Mouse (Mus musculus): ENCODE measurements around the gene Ces2g. TPM values are rescaled to one million over a fixed set of nuclear protein-coding genes. Genes with fewer than 3 reads are reported as not detected.

Gene Ces2g
- polyA plus RNA-seq (2014; fragmentation: Nextera tagmentation; extraction: Ambion mirVana) = 1.1 and 1.6 TPM in 2 replicates

DNA sequence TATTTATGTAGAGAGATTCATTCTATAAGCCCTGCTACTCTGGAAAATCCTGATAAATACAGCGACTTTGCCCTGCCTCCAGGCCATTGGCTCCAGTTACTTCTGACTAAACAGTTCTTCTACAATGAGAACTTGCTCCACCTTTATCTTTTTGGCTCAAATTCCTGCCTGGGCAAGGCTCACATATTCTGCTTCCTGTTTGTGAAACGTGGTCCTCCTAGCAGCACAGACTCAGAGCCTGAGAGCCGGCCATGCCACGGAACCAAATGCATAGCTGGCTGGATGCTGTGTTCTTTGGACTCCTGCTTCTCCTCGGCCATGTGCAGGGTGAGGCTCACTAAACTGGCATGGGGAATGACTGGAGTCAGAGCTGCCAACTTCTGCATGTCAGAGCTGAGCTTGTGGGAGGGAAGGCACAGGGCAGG, at the start of gene Ces2g:
Gene Ces2g (plus strand): TSS at position 182 of the 425 bp plus-strand sequence.
- no peak for ATAC-seq (ENCODE audit: insufficient number of reproducible peaks, insufficient read depth, low FRiP score, low read depth)
- Histone ChIP-seq H3K36me3 (ENCODE audit: control insufficient read depth, insufficient read depth, low read length) (no peaks in the 10 kb centered on the region), H3K27me3 (ENCODE audit: control insufficient read depth, insufficient read depth, low read length) (no peaks in the 10 kb centered on the region), H3K4me1 (ENCODE audit: control insufficient read depth, insufficient read depth, low read length) (no peaks in the 10 kb centered on the region), H3K27ac (ENCODE audit: low read length) (no peak within 1 kb of the TSS), H3K4me3 (ENCODE audit: low read depth, low read length) (no peak within 1 kb of the TSS), H3K4me2 (replicated peaks; ENCODE audit: low read depth, low read length) (no peak within 1 kb of the TSS), H3K9me3 (ENCODE audit: control insufficient read depth, low read depth, low read length) (no peaks in the 10 kb centered on the region), H3K9ac (replicated peaks; ENCODE audit: low read depth, low read length) (no peak within 1 kb of the TSS)
- 56% methylated on average over 5 of the region's 5 CpGs for WGBS

- 65% methylated on average over 5 of the region's 5 CpGs for WGBS
- Histone ChIP-seq H3K4me2 (replicated peaks; ENCODE audit: low read depth, low read length) (no peak within 1 kb of the TSS), H3K4me1 (ENCODE audit: control insufficient read depth, insufficient read depth, low read length) (no peaks in the 10 kb centered on the region), H3K36me3 (ENCODE audit: control insufficient read depth, insufficient read depth, low read length) (no peaks in the 10 kb centered on the region), H3K4me3 (ENCODE audit: low read depth, low read length) (no peak within 1 kb of the TSS), H3K9me3 (ENCODE audit: control insufficient read depth, low read depth, low read length) (no peaks in the 10 kb centered on the region), H3K9ac (replicated peaks; ENCODE audit: low read depth, low read length) (no peak within 1 kb of the TSS), H3K27ac (ENCODE audit: low read length) (no peak within 1 kb of the TSS), H3K27me3 (ENCODE audit: control insufficient read depth, insufficient read depth, low read length) (no peaks in the 10 kb centered on the region)
- no peak for ATAC-seq (ENCODE audit: insufficient number of reproducible peaks, insufficient read depth, low FRiP score, low read depth)
Measured at GRCm38 (mm10) chr8:104925972-104926596, 35.4 kb upstream of the Ces2g start, which contains the start of gene Ces2e. Gene Ces2e (plus strand): TSS chr8:104926260.

DNA sequence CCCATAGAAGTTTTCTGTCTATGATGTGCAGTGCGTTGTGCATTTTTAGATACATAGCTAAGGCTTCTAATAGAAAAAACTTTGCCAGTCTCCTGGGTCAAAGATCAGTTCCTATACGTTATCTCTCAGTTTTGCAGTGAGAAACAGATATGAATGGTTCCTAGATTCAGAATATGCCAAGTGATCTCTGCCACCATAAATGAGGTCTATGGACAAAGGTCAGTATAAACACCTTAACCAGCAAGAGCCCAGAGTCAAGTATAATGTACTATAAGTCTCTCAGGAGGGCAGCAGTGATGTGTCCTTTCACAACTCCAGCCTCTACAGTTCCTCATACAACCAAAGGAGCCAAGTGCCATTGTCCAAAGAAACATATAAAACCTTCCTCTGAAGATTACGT, 34.2 kb upstream of the Ces2g start:
- Histone ChIP-seq H3K27me3 (ENCODE audit: control insufficient read depth, insufficient read depth, low read length) (no peaks in the 10 kb centered on the region), H3K27ac (ENCODE audit: low read length) (no peak overlapping the region), H3K4me2 (replicated peaks; ENCODE audit: low read depth, low read length) (no peak overlapping the region), H3K4me3 (ENCODE audit: low read depth, low read length) (no peak overlapping the region), H3K9me3 (ENCODE audit: control insufficient read depth, low read depth, low read length) (no peaks in the 10 kb centered on the region), H3K36me3 (ENCODE audit: control insufficient read depth, insufficient read depth, low read length) (no peaks in the 10 kb centered on the region), H3K4me1 (ENCODE audit: control insufficient read depth, insufficient read depth, low read length) (no peaks in the 10 kb centered on the region), H3K9ac (replicated peaks; ENCODE audit: low read depth, low read length) (no peak overlapping the region)
- ATAC-seq (ENCODE audit: insufficient number of reproducible peaks, insufficient read depth, low FRiP score, low read depth) = no peak
- 84% methylated on average over 3 of the region's 3 CpGs for WGBS

GRCm38 (mm10) chr8:104944665-104945064, 16.9 kb upstream of the Ces2g start:
- no peaks in the 10 kb centered on the region for H3K27me3 ChIP-seq (ENCODE audit: control insufficient read depth, insufficient read depth, low read length)
- H3K36me3 ChIP-seq (ENCODE audit: control insufficient read depth, insufficient read depth, low read length) = no peaks in the 10 kb centered on the region
- no peaks in the 10 kb centered on the region for H3K4me1 ChIP-seq (ENCODE audit: control insufficient read depth, insufficient read depth, low read length)
- H3K9ac ChIP-seq (replicated peaks; ENCODE audit: low read depth, low read length) = no peak overlapping the region
- ATAC-seq (ENCODE audit: insufficient number of reproducible peaks, insufficient read depth, low FRiP score, low read depth) = no peak
- H3K27ac ChIP-seq (ENCODE audit: low read length) = no peak overlapping the region
- no peaks in the 10 kb centered on the region for H3K9me3 ChIP-seq (ENCODE audit: control insufficient read depth, low read depth, low read length)
- no peak overlapping the region for H3K4me3 ChIP-seq (ENCODE audit: low read depth, low read length)
- 77% methylated on average over 2 of the region's 2 CpGs for WGBS
- no peak overlapping the region for H3K4me2 ChIP-seq (replicated peaks; ENCODE audit: low read depth, low read length)

DNA sequence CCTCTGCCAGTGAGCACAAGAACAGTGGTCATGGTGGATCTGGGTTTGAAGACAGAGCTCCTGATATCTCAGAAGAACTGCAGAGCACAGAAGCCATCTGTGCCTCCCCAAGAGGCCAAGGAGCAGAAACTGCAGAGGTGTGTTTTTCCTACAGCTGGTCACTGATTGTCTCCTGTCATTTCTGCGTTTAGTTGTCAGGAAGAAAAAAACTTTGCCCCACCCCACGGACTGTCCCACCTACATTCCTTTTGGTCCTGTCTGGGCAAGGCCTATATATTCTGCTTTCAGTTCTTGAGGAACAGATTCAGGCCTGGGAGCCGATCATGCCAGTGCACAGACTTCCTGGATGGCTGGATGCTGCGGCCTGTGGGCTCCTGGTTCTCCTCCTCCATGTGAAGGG, 14.5 kb upstream of the Ces2g start, which contains the start of gene Ces2f:
Gene Ces2f (plus strand): TSS at position 301 of the 400 bp plus-strand sequence.
- Histone ChIP-seq H3K4me3 (ENCODE audit: low read depth, low read length) (no peak within 1 kb of the TSS), H3K9me3 (ENCODE audit: control insufficient read depth, low read depth, low read length) (no peaks in the 10 kb centered on the region), H3K4me1 (ENCODE audit: control insufficient read depth, insufficient read depth, low read length) (no peaks in the 10 kb centered on the region), H3K27me3 (ENCODE audit: control insufficient read depth, insufficient read depth, low read length) (no peaks in the 10 kb centered on the region), H3K36me3 (ENCODE audit: control insufficient read depth, insufficient read depth, low read length) (no peaks in the 10 kb centered on the region), H3K9ac (replicated peaks; ENCODE audit: low read depth, low read length) (no peak within 1 kb of the TSS), H3K27ac (ENCODE audit: low read length) (no peak within 1 kb of the TSS), H3K4me2 (replicated peaks; ENCODE audit: low read depth, low read length) (no peak within 1 kb of the TSS)
- no peak for ATAC-seq (ENCODE audit: insufficient number of reproducible peaks, insufficient read depth, low FRiP score, low read depth)
- 81% methylated on average over 4 of the region's 4 CpGs for WGBS

GRCm38 (mm10) chr8:104949031-104949430, 12.5 kb upstream of the Ces2g start:
- H3K4me3 ChIP-seq (ENCODE audit: low read depth, low read length) = no peak overlapping the region
- 73% methylated on average over 5 of the region's 5 CpGs for WGBS
- no peak overlapping the region for H3K27ac ChIP-seq (ENCODE audit: low read length)
- no peak overlapping the region for H3K4me2 ChIP-seq (replicated peaks; ENCODE audit: low read depth, low read length)
- no peaks in the 10 kb centered on the region for H3K27me3 ChIP-seq (ENCODE audit: control insufficient read depth, insufficient read depth, low read length)
- H3K4me1 ChIP-seq (ENCODE audit: control insufficient read depth, insufficient read depth, low read length) = no peaks in the 10 kb centered on the region
- no peaks in the 10 kb centered on the region for H3K36me3 ChIP-seq (ENCODE audit: control insufficient read depth, insufficient read depth, low read length)
- H3K9ac ChIP-seq (replicated peaks; ENCODE audit: low read depth, low read length) = no peak overlapping the region
- ATAC-seq (ENCODE audit: insufficient number of reproducible peaks, insufficient read depth, low FRiP score, low read depth) = no peak
- H3K9me3 ChIP-seq (ENCODE audit: control insufficient read depth, low read depth, low read length) = no peaks in the 10 kb centered on the region

DNA sequence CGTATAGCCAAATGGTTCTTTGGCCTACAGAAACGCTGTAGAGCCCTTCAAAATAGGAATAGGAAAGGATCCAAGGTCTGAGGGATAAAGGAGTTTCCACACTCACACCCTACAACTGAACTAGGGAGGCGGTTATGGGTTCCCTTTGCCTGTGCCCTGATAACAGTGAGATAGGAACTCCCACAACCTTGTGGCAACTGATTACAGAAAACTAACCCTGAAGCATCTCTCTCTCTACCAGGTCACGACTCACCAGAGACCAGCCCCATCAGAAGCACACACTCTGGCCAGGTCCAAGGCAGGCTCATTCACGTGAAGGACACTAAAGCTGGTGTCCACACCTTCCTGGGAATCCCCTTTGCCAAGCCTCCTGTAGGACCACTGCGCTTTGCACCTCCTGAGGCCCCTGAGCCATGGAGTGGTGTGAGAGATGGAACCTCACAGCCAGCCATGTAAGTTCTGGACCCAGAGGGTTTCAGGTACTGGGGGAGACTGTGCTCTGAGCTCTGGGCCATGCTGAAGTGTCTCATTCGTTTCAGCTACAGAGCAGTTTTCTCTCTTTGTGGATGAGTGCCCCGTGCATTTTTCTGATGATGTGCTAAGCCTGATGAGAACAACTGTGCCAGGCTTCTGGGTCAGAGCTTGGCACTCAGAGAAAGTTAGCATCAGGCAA, 847 bp downstream of the Ces2g start:
- Histone ChIP-seq H3K4me3 (ENCODE audit: low read depth, low read length) (no peak overlapping the region), H3K36me3 (ENCODE audit: control insufficient read depth, insufficient read depth, low read length) (no peaks in the 10 kb centered on the region), H3K4me1 (ENCODE audit: control insufficient read depth, insufficient read depth, low read length) (no peaks in the 10 kb centered on the region), H3K4me2 (replicated peaks; ENCODE audit: low read depth, low read length) (no peak overlapping the region), H3K9me3 (ENCODE audit: control insufficient read depth, low read depth, low read length) (no peaks in the 10 kb centered on the region), H3K27ac (ENCODE audit: low read length) (no peak overlapping the region), H3K27me3 (ENCODE audit: control insufficient read depth, insufficient read depth, low read length) (no peaks in the 10 kb centered on the region), H3K9ac (replicated peaks; ENCODE audit: low read depth, low read length) (no peak overlapping the region)
- WGBS = 76% methylated on average over 8 of the region's 8 CpGs
- ATAC-seq (ENCODE audit: insufficient number of reproducible peaks, insufficient read depth, low FRiP score, low read depth) = peak; percentile 76; the same call in 1 of the 2 replicates

DNA sequence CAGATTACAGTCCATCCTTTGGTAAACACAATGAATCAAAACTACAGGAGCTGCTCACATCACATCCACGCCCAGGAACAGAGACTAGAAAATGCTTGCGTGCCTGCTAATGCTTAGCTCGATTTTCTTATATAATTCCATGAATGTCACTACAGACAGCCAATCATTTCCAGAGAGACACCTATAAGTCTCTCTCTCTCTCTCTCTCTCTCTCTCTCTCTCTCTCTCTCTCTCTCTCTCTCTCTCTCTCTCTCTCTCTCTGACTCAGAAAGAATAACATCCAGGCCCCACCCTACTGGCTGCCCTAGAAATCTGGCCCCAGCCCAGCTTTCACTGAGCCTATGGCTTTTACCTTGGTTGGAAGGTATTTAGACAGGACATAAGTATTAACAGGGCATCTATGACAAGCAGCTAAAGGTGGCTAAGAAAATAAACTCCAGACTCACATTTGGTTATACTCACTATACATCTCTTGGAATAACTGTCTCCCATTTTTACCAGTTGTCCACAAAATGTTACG, 1.9 kb downstream of the Ces2g start:
- Histone ChIP-seq H3K27ac (ENCODE audit: low read length) (no peak overlapping the region), H3K4me1 (ENCODE audit: control insufficient read depth, insufficient read depth, low read length) (no peaks in the 10 kb centered on the region), H3K4me3 (ENCODE audit: low read depth, low read length) (no peak overlapping the region), H3K4me2 (replicated peaks; ENCODE audit: low read depth, low read length) (no peak overlapping the region), H3K27me3 (ENCODE audit: control insufficient read depth, insufficient read depth, low read length) (no peaks in the 10 kb centered on the region), H3K9me3 (ENCODE audit: control insufficient read depth, low read depth, low read length) (no peaks in the 10 kb centered on the region), H3K9ac (replicated peaks; ENCODE audit: low read depth, low read length) (no peak overlapping the region), H3K36me3 (ENCODE audit: control insufficient read depth, insufficient read depth, low read length) (no peaks in the 10 kb centered on the region)
- no peak for ATAC-seq (ENCODE audit: insufficient number of reproducible peaks, insufficient read depth, low FRiP score, low read depth)
- 72% methylated on average over 4 of the region's 4 CpGs for WGBS
